Mouse (Mus musculus): ENCODE measurements around the gene Il25. TPM values are rescaled to one million over a fixed set of nuclear protein-coding genes. Genes with fewer than 3 reads are reported as not detected.

The Il25 gene
- polyA plus RNA-seq, 1 experiment from 2014 or later = not detected

MicroRNA genes within 50 kb of the gene (microRNA counts, 519-probe panel; counts per million panel counts)
- microRNA mmu-miR-208a (2,040 counts per million, percentile 41 among the panel's probes with 10 or more counts), microRNA mmu-miR-208b (2,239 counts per million, percentile 47 among the panel's probes with 10 or more counts)

Small RNA genes within 50 kb of the gene (microRNA-seq; reads per million reads assigned to microRNA genes)
- gene Mir208a (4.5 reads per million, percentile 24 among the genes with 10 or more reads in this experiment), gene Mir208b (118 reads per million, percentile 57 among the genes with 10 or more reads in this experiment)

Other genes with a start within 250 kb of the Il25 start
- gene 1700123O20Rik, start 246.5 kb upstream of the Il25 start, polyA plus RNA-seq (2015; fragmentation: Nextera tagmentation; extraction: Ambion mirVana) = 68.3 and 76.6 TPM in 2 replicates
- gene Acin1, start 245.8 kb upstream of the Il25 start, polyA plus RNA-seq (2015; fragmentation: Nextera tagmentation; extraction: Ambion mirVana) = 89.1 and 101 TPM in 2 replicates
- gene Gm29776, start 233.9 kb upstream of the Il25 start, polyA plus RNA-seq (2015; fragmentation: Nextera tagmentation; extraction: Ambion mirVana) = 0.15 and 0.19 TPM in 2 replicates
- gene Cebpe, start 220.5 kb upstream of the Il25 start, polyA plus RNA-seq (2015; fragmentation: Nextera tagmentation; extraction: Ambion mirVana) = 0.88 and 1.2 TPM in 2 replicates
- gene Slc7a8, start 150.7 kb upstream of the Il25 start, polyA plus RNA-seq (2015; fragmentation: Nextera tagmentation; extraction: Ambion mirVana) = 9.9 and 10.2 TPM in 2 replicates
- gene Rnf212b, start 118.6 kb upstream of the Il25 start, polyA plus RNA-seq (2015; fragmentation: Nextera tagmentation; extraction: Ambion mirVana) = not detected in 2 replicates
- gene Homez, start 61.7 kb upstream of the Il25 start, polyA plus RNA-seq (2015; fragmentation: Nextera tagmentation; extraction: Ambion mirVana) = 7.7 and 8.6 TPM in 2 replicates
- 1.2 TPM in 2 replicates for gene Ppp1r3e, start 55.1 kb upstream of the Il25 start, polyA plus RNA-seq (2015; fragmentation: Nextera tagmentation; extraction: Ambion mirVana)
- gene Bcl2l2, start 49.3 kb upstream of the Il25 start, polyA plus RNA-seq (2015; fragmentation: Nextera tagmentation; extraction: Ambion mirVana) = 4.0 and 4.2 TPM in 2 replicates
- 0.12 TPM in 1 of 2 replicates, not detected in the other for gene Gm20521, start 49.3 kb upstream of the Il25 start, polyA plus RNA-seq (2015; fragmentation: Nextera tagmentation; extraction: Ambion mirVana)
- 67.8 and 78.6 TPM in 2 replicates for gene Pabpn1, start 40.2 kb upstream of the Il25 start, polyA plus RNA-seq (2015; fragmentation: Nextera tagmentation; extraction: Ambion mirVana)
- 29.2 and 32.2 TPM in 2 replicates for gene Slc22a17, start 19.6 kb upstream of the Il25 start, polyA plus RNA-seq (2015; fragmentation: Nextera tagmentation; extraction: Ambion mirVana)
- 26.8 and 30.3 TPM in 2 replicates for gene Efs, start 6.6 kb upstream of the Il25 start, polyA plus RNA-seq (2015; fragmentation: Nextera tagmentation; extraction: Ambion mirVana)
- 3.4 and 4.9 TPM in 2 replicates for gene Cmtm5, start 3.6 kb downstream of the Il25 start, polyA plus RNA-seq (2015; fragmentation: Nextera tagmentation; extraction: Ambion mirVana)
- gene Myh6, start 34.2 kb downstream of the Il25 start, polyA plus RNA-seq (2015; fragmentation: Nextera tagmentation; extraction: Ambion mirVana) = 0.56 and 2.1 TPM in 2 replicates
- gene Gm17428, start 44.2 kb downstream of the Il25 start, polyA plus RNA-seq (2015; fragmentation: Nextera tagmentation; extraction: Ambion mirVana) = not detected in 2 replicates
- 7.6 and 25.7 TPM in 2 replicates for gene Myh7, start 61.9 kb downstream of the Il25 start, polyA plus RNA-seq (2015; fragmentation: Nextera tagmentation; extraction: Ambion mirVana)
- gene Ngdn, start 82.8 kb downstream of the Il25 start, polyA plus RNA-seq (2015; fragmentation: Nextera tagmentation; extraction: Ambion mirVana) = 74.7 and 74.9 TPM in 2 replicates
- 3.1 and 3.6 TPM in 2 replicates for gene Zfhx2, start 159.6 kb downstream of the Il25 start, polyA plus RNA-seq (2015; fragmentation: Nextera tagmentation; extraction: Ambion mirVana)
- gene Thtpa, start 162.1 kb downstream of the Il25 start, polyA plus RNA-seq (2015; fragmentation: Nextera tagmentation; extraction: Ambion mirVana) = 19.9 and 22.5 TPM in 2 replicates
- gene Ap1g2, start 173.9 kb downstream of the Il25 start, polyA plus RNA-seq (2015; fragmentation: Nextera tagmentation; extraction: Ambion mirVana) = 46.2 and 54.8 TPM in 2 replicates
- gene Jph4, start 184.2 kb downstream of the Il25 start, polyA plus RNA-seq (2015; fragmentation: Nextera tagmentation; extraction: Ambion mirVana) = 1.1 and 1.2 TPM in 2 replicates

Data from stomach, embryonic 16.5 days (tissue).